Mouse (Mus musculus): ENCODE data around the gene Ccnjl.

Gene Ccnjl

GRCm38 (mm10) chr11:43568263-43568662 lies 39.7 kb downstream of the Ccnjl start:
- DNase-seq (ENCODE audit: low spot score in 2 of 2): peak; percentile 19 to 63

GRCm38 (mm10) chr11:43569188-43569587 lies 40.6 kb downstream of the Ccnjl start:
- DNase-seq (ENCODE audit: low spot score in 2 of 2): no peak

- DNase-seq (ENCODE audit: low spot score in 2 of 2): peak in 1 of 2 experiments; percentile 38
These were observed 41.0 kb downstream of the Ccnjl start for GRCm38 (mm10) chr11:43569595-43569994.

GRCm38 (mm10) chr11:43575061-43575375 lies 46.4 kb downstream of the Ccnjl start:
- no peak for DNase-seq (ENCODE audit: low spot score in 2 of 2)

- DNase-seq (ENCODE audit: low spot score in 2 of 2): no peak
These were observed 47.0 kb downstream of the Ccnjl start for GRCm38 (mm10) chr11:43575376-43576151.

- no peak for DNase-seq (ENCODE audit: low spot score in 2 of 2)
These were observed 49.3 kb downstream of the Ccnjl start for GRCm38 (mm10) chr11:43577713-43578478.

GRCm38 (mm10) chr11:43585211-43586005 lies 56.8 kb downstream of the Ccnjl start:
- no peak for DNase-seq (ENCODE audit: low spot score in 2 of 2)

- peak; percentile 34 to 76 for DNase-seq (ENCODE audit: low spot score in 2 of 2)
These were observed 57.9 kb downstream of the Ccnjl start, which contains the start of gene 4933415A04Rik for GRCm38 (mm10) chr11:43586324-43587090. Gene 4933415A04Rik, plus strand, starts transcription at chr11:43587040.

- DNase-seq (ENCODE audit: low spot score in 2 of 2): no peak
These were observed 61.0 kb downstream of the Ccnjl start for GRCm38 (mm10) chr11:43589530-43590072.

GRCm38 (mm10) chr11:43601440-43601839 lies 72.9 kb downstream of the Ccnjl start, which contains the start of gene Fabp6:
Gene Fabp6, minus strand, starts transcription at chr11:43601540.
- DNase-seq (ENCODE audit: low spot score in 2 of 2): no peak

- no peak for DNase-seq (ENCODE audit: low spot score in 2 of 2)
These were observed 75.6 kb downstream of the Ccnjl start for GRCm38 (mm10) chr11:43604207-43604606.

GRCm38 (mm10) chr11:43604891-43605290 lies 76.3 kb downstream of the Ccnjl start:
- no peak for DNase-seq (ENCODE audit: low spot score in 2 of 2)

GRCm38 (mm10) chr11:43605859-43606258 lies 77.3 kb downstream of the Ccnjl start:
- DNase-seq (ENCODE audit: low spot score in 2 of 2): no peak

GRCm38 (mm10) chr11:43608440-43608839 lies 79.9 kb downstream of the Ccnjl start:
- DNase-seq (ENCODE audit: low spot score in 2 of 2): no peak

- no peak for DNase-seq (ENCODE audit: low spot score in 2 of 2)
These were observed 81.5 kb downstream of the Ccnjl start for GRCm38 (mm10) chr11:43610006-43610661.

- DNase-seq (ENCODE audit: low spot score in 2 of 2): no peak
These were observed 82.1 kb downstream of the Ccnjl start for GRCm38 (mm10) chr11:43610662-43611033.

- peak; percentile 48 to 80 for DNase-seq (ENCODE audit: low spot score in 2 of 2)
These were observed 84.4 kb downstream of the Ccnjl start for GRCm38 (mm10) chr11:43612834-43613488.

- no peak for DNase-seq (ENCODE audit: low spot score in 2 of 2)
These were observed 89.3 kb downstream of the Ccnjl start for GRCm38 (mm10) chr11:43617924-43618323.

- DNase-seq (ENCODE audit: low spot score in 2 of 2): no peak
These were observed 89.8 kb downstream of the Ccnjl start for GRCm38 (mm10) chr11:43618403-43618802.

- DNase-seq (ENCODE audit: low spot score in 2 of 2): no peak
These were observed 93.2 kb downstream of the Ccnjl start for GRCm38 (mm10) chr11:43621769-43622168.

Measured in spleen, postnatal 10 days (tissue).